Mouse (Mus musculus) embryonic facial prominence, embryonic 10.5 days (tissue): ENCODE data around the gene Stk40. TPM values are rescaled to one million over a fixed set of nuclear protein-coding genes. Genes with fewer than 3 reads are reported as not detected.

ENCODE experiments used
- DNase-seq: peaks from one replicate; pipeline ENCODE4 v3.0.0-alpha.2; 2017; ENCODE audit warnings: low spot score
- H3K27ac ChIP-seq: fragments of 300-500 bp; sonication (generic); replicated peaks from 2 replicates; pipeline ENCODE4 v1.5.1; 2016; ENCODE audit warnings: mild to moderate bottlenecking
- H3K27me3 ChIP-seq: fragments of 300-500 bp; sonication (generic); replicated peaks from 2 replicates; pipeline ENCODE4 v1.6.1; 2016; ENCODE audit warnings: low read depth, mild to moderate bottlenecking; ENCODE audit not compliant: poor library complexity, severe bottlenecking
- H3K36me3 ChIP-seq: fragments of 300-500 bp; sonication (generic); replicated peaks from 2 replicates; pipeline ENCODE4 v1.6.1; 2016; ENCODE audit warnings: mild to moderate bottlenecking, moderate library complexity
- H3K4me1 ChIP-seq: fragments of 300-500 bp; sonication (generic); 2 replicates; pipeline ENCODE4 v1.6.1; 2016
- H3K4me3 ChIP-seq: fragments of 300-500 bp; sonication (generic); 2 replicates; pipeline ENCODE4 v1.5.1; 2016; ENCODE audit warnings: mild to moderate bottlenecking, moderate library complexity
- H3K9me3 ChIP-seq: fragments of 300-500 bp; sonication (generic); 2 replicates; pipeline ENCODE4 v1.6.1; 2016; ENCODE audit warnings: mild to moderate bottlenecking
- WGBS: fragments of 180-500 bp; shearing (Covaris S2); methylation state at CpG from one replicate; pipeline ENCODE4 v1.1.7; 2016; 5-methylcytosine and 5-hydroxymethylcytosine counted together
- polyA plus RNA-seq: library from polyadenylated mRNA; unstranded; fragments of >200 nt; fragmentation: Nextera tagmentation; extraction: Ambion mirVana; gene quantifications from 2 replicates; pipeline ENCODE4 v1.2.1, GENCODE M21; 2016

Gene Stk40
- polyA plus RNA-seq, 1 experiment from 2014 or later, result 43.8 TPM

- WGBS, result 68% methylated on average over 5 of the region's 5 CpGs
- Histone ChIP-seq H3K36me3 (peaks cover 49% of the 10 kb centered on the region), H3K4me3 (no peak overlapping the region), H3K9me3 (no peaks in the 10 kb centered on the region), H3K27me3 (no peaks in the 10 kb centered on the region; the same call in 1 of the 2 replicates), H3K27ac (peak overlapping the region; percentile 44; the same call in 1 of the 2 replicates), H3K4me1 (peaks cover 28% of the 10 kb centered on the region)
- DNase-seq, result no peak
Measured at GRCm38 (mm10) chr4:126141021-126141420, 37.3 kb downstream of the Stk40 start.

GRCm38 (mm10) chr4:126145396-126145795 is 41.6 kb downstream of the Stk40 start:
- Histone ChIP-seq H3K36me3 (peaks cover 14% of the 10 kb centered on the region), H3K4me1 (peaks cover 68% of the 10 kb centered on the region), H3K27ac (peak overlapping the region; percentile 95), H3K4me3 (no peak overlapping the region), H3K27me3 (peaks cover 31% of the 10 kb centered on the region), H3K9me3 (no peaks in the 10 kb centered on the region)
- no peak for DNase-seq
- 35% methylated on average over 4 of the region's 4 CpGs for WGBS

GRCm38 (mm10) chr4:126146974-126147532 is 43.3 kb downstream of the Stk40 start:
- WGBS, result 27% methylated on average over 9 of the region's 9 CpGs
- DNase-seq, result peak; percentile 43
- peaks cover 46% of the 10 kb centered on the region for H3K27me3 ChIP-seq
- H3K36me3 ChIP-seq, result peaks cover 19% of the 10 kb centered on the region
- H3K27ac ChIP-seq, result peak overlapping the region; percentile 95
- H3K4me3 ChIP-seq, result peak overlapping the region; percentile 80
- peaks cover 73% of the 10 kb centered on the region for H3K4me1 ChIP-seq
- H3K9me3 ChIP-seq, result no peaks in the 10 kb centered on the region

GRCm38 (mm10) chr4:126147533-126148160 is 43.9 kb downstream of the Stk40 start, which contains the start of gene Eva1b:
Eva1b (plus strand) TSS chr4:126147744.
- Histone ChIP-seq H3K4me3 (peak within 1 kb of the TSS; percentile 80), H3K9me3 (no peaks in the 10 kb centered on the region), H3K27me3 (peaks cover 46% of the 10 kb centered on the region), H3K27ac (peak within 1 kb of the TSS; percentile 95), H3K4me1 (peaks cover 71% of the 10 kb centered on the region), H3K36me3 (peaks cover 23% of the 10 kb centered on the region)
- WGBS, result under 1% methylated on average over 24 of the region's 24 CpGs
- peak; percentile 89 for DNase-seq

GRCm38 (mm10) chr4:126148161-126148961 is 44.6 kb downstream of the Stk40 start:
- under 1% methylated on average over 67 of the region's 67 CpGs for WGBS
- Histone ChIP-seq H3K27me3 (peaks cover 46% of the 10 kb centered on the region), H3K4me3 (peak overlapping the region; percentile 80), H3K27ac (peak overlapping the region; percentile 95), H3K4me1 (peaks cover 74% of the 10 kb centered on the region), H3K36me3 (peaks cover 31% of the 10 kb centered on the region), H3K9me3 (no peaks in the 10 kb centered on the region)
- DNase-seq, result peak; percentile 85

GRCm38 (mm10) chr4:126149041-126149676 is 45.4 kb downstream of the Stk40 start:
- H3K27me3 ChIP-seq, result peaks cover 46% of the 10 kb centered on the region
- peak; percentile 47 for DNase-seq
- H3K36me3 ChIP-seq, result peaks cover 31% of the 10 kb centered on the region
- 13% methylated on average over 42 of the region's 42 CpGs for WGBS
- peaks cover 74% of the 10 kb centered on the region for H3K4me1 ChIP-seq
- H3K9me3 ChIP-seq, result no peaks in the 10 kb centered on the region
- peak overlapping the region; percentile 95 for H3K27ac ChIP-seq
- peak overlapping the region; percentile 80 for H3K4me3 ChIP-seq

- H3K9me3 ChIP-seq, result no peaks in the 10 kb centered on the region
- DNase-seq, result peak; percentile 57
- H3K4me1 ChIP-seq, result peaks cover 79% of the 10 kb centered on the region
- H3K27me3 ChIP-seq, result peaks cover 46% of the 10 kb centered on the region
- peaks cover 31% of the 10 kb centered on the region for H3K36me3 ChIP-seq
- WGBS, result 24% methylated on average over 10 of the region's 10 CpGs
- H3K4me3 ChIP-seq, result peak overlapping the region; percentile 80
- H3K27ac ChIP-seq, result peak overlapping the region; percentile 95
Measured at GRCm38 (mm10) chr4:126149798-126150197, 46.0 kb downstream of the Stk40 start.

- DNase-seq, result peak; percentile 96
- Histone ChIP-seq H3K27me3 (peaks cover 46% of the 10 kb centered on the region), H3K27ac (peak overlapping the region; percentile 95), H3K4me1 (peaks cover 80% of the 10 kb centered on the region), H3K36me3 (peaks cover 31% of the 10 kb centered on the region), H3K9me3 (no peaks in the 10 kb centered on the region), H3K4me3 (peak overlapping the region; percentile 80)
- WGBS, result 23% methylated on average over 16 of the region's 16 CpGs
Measured at GRCm38 (mm10) chr4:126150297-126150948, 46.7 kb downstream of the Stk40 start.

GRCm38 (mm10) chr4:126150949-126151320 is 47.2 kb downstream of the Stk40 start:
- Histone ChIP-seq H3K4me1 (peaks cover 80% of the 10 kb centered on the region), H3K4me3 (peak overlapping the region; percentile 80), H3K9me3 (no peaks in the 10 kb centered on the region), H3K36me3 (peaks cover 31% of the 10 kb centered on the region), H3K27me3 (peaks cover 46% of the 10 kb centered on the region), H3K27ac (peak overlapping the region; percentile 85)
- WGBS, result 45% methylated on average over 6 of the region's 6 CpGs
- no peak for DNase-seq

GRCm38 (mm10) chr4:126151701-126152440 is 48.1 kb downstream of the Stk40 start:
- no peak overlapping the region for H3K4me3 ChIP-seq
- H3K27me3 ChIP-seq, result peaks cover 46% of the 10 kb centered on the region

GRCm38 (mm10) chr4:126152864-126153263 is 49.1 kb downstream of the Stk40 start:
- H3K4me3 ChIP-seq, result no peak overlapping the region
- no peaks in the 10 kb centered on the region; the same call in 1 of the 2 replicates for H3K9me3 ChIP-seq
- peaks cover 40% of the 10 kb centered on the region for H3K36me3 ChIP-seq
- peaks cover 69% of the 10 kb centered on the region for H3K4me1 ChIP-seq
- 62% methylated on average over 14 of the region's 14 CpGs for WGBS
- no peak for DNase-seq
- 0 out of 2 replicates have a peak overlapping the region, but pooled peaks have one; percentile 85 for H3K27ac ChIP-seq
- H3K27me3 ChIP-seq, result peaks cover 41% of the 10 kb centered on the region

More at GRCm38 (mm10) chr4:126151701-126152440, 48.1 kb downstream of the Stk40 start:
- no peak for DNase-seq
- Histone ChIP-seq H3K9me3 (no peaks in the 10 kb centered on the region), H3K36me3 (peaks cover 36% of the 10 kb centered on the region), H3K27ac (peak overlapping the region; percentile 85), H3K4me1 (peaks cover 79% of the 10 kb centered on the region)
- 87% methylated on average over 16 of the region's 16 CpGs for WGBS
